Comparison of ENCODE assay signal across 8 mouse cellular contexts in the genomic region with DNA sequence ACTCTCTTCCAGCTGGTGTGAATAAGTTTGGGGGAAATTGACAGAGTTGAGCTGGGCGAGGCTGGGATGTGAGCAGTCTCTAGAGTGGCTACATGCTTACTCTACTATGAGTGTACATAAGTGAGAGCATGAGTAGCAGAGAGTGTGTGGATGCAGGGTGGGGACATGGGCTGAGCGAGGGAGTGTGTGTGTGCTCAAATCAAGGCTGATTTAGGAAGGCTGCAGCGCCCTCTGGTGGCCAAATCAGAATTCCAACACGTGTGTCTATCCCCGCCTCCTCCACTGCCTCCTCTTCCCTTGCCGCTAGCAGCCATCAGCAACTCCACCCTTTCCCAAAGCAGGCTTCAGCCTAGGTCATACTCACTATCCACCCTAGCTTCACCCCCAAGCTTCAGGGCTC. TPM values are rescaled to one million over a fixed set of nuclear protein-coding genes. Genes with fewer than 3 reads are reported as not detected.
DNase-seq lines count a peak whose midpoint lies in the region; ATAC-seq and TF ChIP-seq lines count a peak whose summit lies in the region.

No protein-coding gene starts in this region.

- peak; percentile 73 for TF ChIP-seq EP300 in ES-Bruce4 (IDR thresholded peaks at IDR 0.05; ENCODE audit: insufficient read depth, low read depth, low read length)

- H3K4me2 ChIP-seq in lung, embryonic 15.5 days = no peak overlapping the region

- H3K4me3 ChIP-seq in ES-Bruce4 (ENCODE audit: low read depth, low read length) = peak overlapping the region; percentile 59
- no peak overlapping the region for H3K4me3 ChIP-seq in bone marrow, adult 2 months (replicated peaks; ENCODE audit: control insufficient read depth, low read depth, low read length)
- H3K4me3 ChIP-seq in hindbrain, embryonic 10.5 days = no peak overlapping the region
- H3K4me3 ChIP-seq in lung, embryonic 15.5 days = no peak overlapping the region

- 16% methylated on average over 6 of the region's 6 CpGs for WGBS in bone marrow, adult 2 months
- 11% methylated on average over 6 of the region's 6 CpGs for WGBS in hindbrain, embryonic 10.5 days
- 5% methylated on average over 6 of the region's 6 CpGs for WGBS in lung, embryonic 15.5 days

- H3K9ac ChIP-seq in ES-Bruce4 (ENCODE audit: low read depth, poor library complexity, severe bottlenecking) = 0 out of 2 replicates have a peak overlapping the region, but pooled peaks have one; percentile 2
- no peak overlapping the region for H3K9ac ChIP-seq in lung, embryonic 15.5 days

- peak overlapping the region; percentile 28; the same call in 1 of the 2 replicates for H3K27ac ChIP-seq in ES-Bruce4 (ENCODE audit: insufficient read depth, low read length)
- no peak overlapping the region for H3K27ac ChIP-seq in bone marrow, adult 2 months (ENCODE audit: control insufficient read depth, insufficient read depth, low read depth, low read length, poor library complexity)
- H3K27ac ChIP-seq in hindbrain, embryonic 10.5 days = no peak overlapping the region
- no peak overlapping the region for H3K27ac ChIP-seq in lung, embryonic 15.5 days

- peak; percentile 86 for DNase-seq in hindbrain, embryonic 10.5 days (ENCODE audit: low spot score)
- DNase-seq in layer of hippocampus, adult 9-10 months (ENCODE audit: low spot score) = peak; percentile 33
- DNase-seq in ovary, postnatal 36 days (ENCODE audit: low spot score) = peak; percentile 70
- DNase-seq in urinary bladder, postnatal 10 days (ENCODE audit: low spot score) = peak; percentile 55

- no peaks in the 10 kb centered on the region for H3K9me3 ChIP-seq in ES-Bruce4 (replicated peaks; ENCODE audit: control insufficient read depth, insufficient read depth, low read length, poor library complexity, severe bottlenecking)
- H3K9me3 ChIP-seq in hindbrain, embryonic 10.5 days = no peaks in the 10 kb centered on the region
- H3K9me3 ChIP-seq in lung, embryonic 15.5 days = no peaks in the 10 kb centered on the region

- peaks cover 5% of the 10 kb centered on the region for H3K4me1 ChIP-seq in ES-Bruce4 (ENCODE audit: control insufficient read depth, insufficient read depth, low read length)
- peaks cover 4% of the 10 kb centered on the region; the same call in 1 of the 2 replicates for H3K4me1 ChIP-seq in bone marrow, adult 2 months (ENCODE audit: control insufficient read depth, insufficient read depth, low read length)
- H3K4me1 ChIP-seq in hindbrain, embryonic 10.5 days (replicated peaks) = peaks cover 12% of the 10 kb centered on the region
- H3K4me1 ChIP-seq in lung, embryonic 15.5 days = no peaks in the 10 kb centered on the region

- ATAC-seq in erythroblast, adult 5-6 weeks (replicated peaks; ENCODE audit: low FRiP score, poor library complexity, severe bottlenecking) = peak; percentile 66
- peak; percentile 48 for ATAC-seq in lung, embryonic 15.5 days (ENCODE audit: borderline replicate concordance, extremely low read depth, low FRiP score, low TSS enrichment)

- peaks cover 15% of the 10 kb centered on the region for H3K36me3 ChIP-seq in ES-Bruce4 (ENCODE audit: control insufficient read depth, insufficient read depth, low read length, poor library complexity, severe bottlenecking)
- no peaks in the 10 kb centered on the region for H3K36me3 ChIP-seq in hindbrain, embryonic 10.5 days
- H3K36me3 ChIP-seq in lung, embryonic 15.5 days = no peaks in the 10 kb centered on the region

- TF ChIP-seq POLR2A in ES-Bruce4 (IDR thresholded peaks at IDR 0.05; ENCODE audit: insufficient read depth, low read length) = no peak
- no peak for TF ChIP-seq POLR2A in bone marrow, adult 2 months (IDR thresholded peaks at IDR 0.05; ENCODE audit: borderline replicate concordance, control insufficient read depth, low read depth, low read length)

- no peaks in the 10 kb centered on the region for H3K27me3 ChIP-seq in ES-Bruce4 (ENCODE audit: control insufficient read depth, insufficient read depth, low read length, poor library complexity, severe bottlenecking)
- H3K27me3 ChIP-seq in hindbrain, embryonic 10.5 days (ENCODE audit: insufficient read depth, poor library complexity, severe bottlenecking) = peaks cover 50% of the 10 kb centered on the region
- H3K27me3 ChIP-seq in lung, embryonic 15.5 days = peaks cover 35% of the 10 kb centered on the region

- peak; percentile 98 for TF ChIP-seq CTCF in ES-Bruce4 (IDR thresholded peaks at IDR 0.05; ENCODE audit: low read depth, low read length)
- TF ChIP-seq CTCF in bone marrow, adult 2 months (IDR thresholded peaks at IDR 0.05; ENCODE audit: control insufficient read depth, insufficient read depth, low read length) = peak; percentile 93

RNA-seq across cellular contexts. Expression of a gene that starts 5.9 kb away (rescaled TPM):
- 57.2 and 66.7 TPM in 2 replicates for polyA plus RNA-seq in ES-Bruce4 (2011; ENCODE audit: insufficient read depth, insufficient read length, low read depth, missing spikeins)
- polyA plus RNA-seq in bone marrow, adult 2 months (2011; ENCODE audit: insufficient read depth, insufficient read length, low replicate concordance, missing spikeins) = 4.3 TPM in 1 of 2 replicates, not detected in the other
- 0.84 TPM in 1 of 2 replicates, not detected in the other for total RNA-seq in erythroblast, adult 5-6 weeks (2015; ENCODE audit: low replicate concordance)
- 2.4 TPM in 1 of 2 replicates, not detected in the other for total RNA-seq in erythroblast, adult 5-6 weeks (2017; ENCODE audit: low replicate concordance)
- polyA plus RNA-seq in hindbrain, embryonic 10.5 days (2016; fragmentation: Nextera tagmentation; extraction: Ambion mirVana) = 2.2 and 6.2 TPM in 2 replicates
- 1.6 and 2.0 TPM in 2 replicates for polyA plus RNA-seq in lung, embryonic 15.5 days (2015; fragmentation: Nextera tagmentation; extraction: Ambion mirVana)

RNA-seq across cellular contexts. Expression of a gene that starts 10.9 kb away (rescaled TPM):
- polyA plus RNA-seq in ES-Bruce4 (2011; ENCODE audit: insufficient read depth, insufficient read length, low read depth, missing spikeins) = 1.4 TPM in 2 replicates
- not detected in 2 replicates for polyA plus RNA-seq in bone marrow, adult 2 months (2011; ENCODE audit: insufficient read depth, insufficient read length, low replicate concordance, missing spikeins)
- not detected in 2 replicates for total RNA-seq in erythroblast, adult 5-6 weeks (2015; ENCODE audit: low replicate concordance)
- not detected in 2 replicates for total RNA-seq in erythroblast, adult 5-6 weeks (2017; ENCODE audit: low replicate concordance)
- 13.5 and 18.8 TPM in 2 replicates for polyA plus RNA-seq in hindbrain, embryonic 10.5 days (2016; fragmentation: Nextera tagmentation; extraction: Ambion mirVana)
- 31.2 and 33.2 TPM in 2 replicates for polyA plus RNA-seq in lung, embryonic 15.5 days (2015; fragmentation: Nextera tagmentation; extraction: Ambion mirVana)

RNA-seq across cellular contexts. Expression of a gene that starts 29.1 kb away (rescaled TPM):
- polyA plus RNA-seq in ES-Bruce4 (2011; ENCODE audit: insufficient read depth, insufficient read length, low read depth, missing spikeins) = 2.1 and 2.6 TPM in 2 replicates
- polyA plus RNA-seq in bone marrow, adult 2 months (2011; ENCODE audit: insufficient read depth, insufficient read length, low replicate concordance, missing spikeins) = not detected in 2 replicates
- total RNA-seq in erythroblast, adult 5-6 weeks (2015; ENCODE audit: low replicate concordance) = not detected in 2 replicates
- not detected in 2 replicates for total RNA-seq in erythroblast, adult 5-6 weeks (2017; ENCODE audit: low replicate concordance)
- polyA plus RNA-seq in hindbrain, embryonic 10.5 days (2016; fragmentation: Nextera tagmentation; extraction: Ambion mirVana) = 0.15 and 0.21 TPM in 2 replicates
- polyA plus RNA-seq in lung, embryonic 15.5 days (2015; fragmentation: Nextera tagmentation; extraction: Ambion mirVana) = 0.10 TPM in 1 of 2 replicates, not detected in the other

RNA-seq across cellular contexts. Expression of a gene that starts 33.2 kb away (rescaled TPM):
- 15.9 and 16.5 TPM in 2 replicates for polyA plus RNA-seq in ES-Bruce4 (2011; ENCODE audit: insufficient read depth, insufficient read length, low read depth, missing spikeins)
- 1.7 TPM in 1 of 2 replicates, not detected in the other for polyA plus RNA-seq in bone marrow, adult 2 months (2011; ENCODE audit: insufficient read depth, insufficient read length, low replicate concordance, missing spikeins)
- total RNA-seq in erythroblast, adult 5-6 weeks (2015; ENCODE audit: low replicate concordance) = not detected in 2 replicates
- not detected in 2 replicates for total RNA-seq in erythroblast, adult 5-6 weeks (2017; ENCODE audit: low replicate concordance)
- 0.85 and 2.1 TPM in 2 replicates for polyA plus RNA-seq in hindbrain, embryonic 10.5 days (2016; fragmentation: Nextera tagmentation; extraction: Ambion mirVana)
- polyA plus RNA-seq in lung, embryonic 15.5 days (2015; fragmentation: Nextera tagmentation; extraction: Ambion mirVana) = 0.57 and 0.60 TPM in 2 replicates

Comparison
In these comparisons a context has a peak if more than half of its experiments do, and no peak if none do; other contexts are left out.
1. DNase-seq: peak in every context shown above with its lines; median percentile 86 in hindbrain, embryonic 10.5 days; 70 in ovary, postnatal 36 days; 55 in urinary bladder, postnatal 10 days; 33 in layer of hippocampus, adult 9-10 months.